Mouse (Mus musculus) common myeloid progenitor, adult 5-6 weeks (primary cell): ENCODE measurements around the gene Gm28044. TPM values are rescaled to one million over a fixed set of nuclear protein-coding genes. Genes with fewer than 3 reads are reported as not detected.

Experiments used
- total RNA-seq: library from RNA; stranded (forward); fragments of 200-1000, 187-1606 nt; gene quantifications from 2 replicates; pipeline ENCODE4 v1.2.3, GENCODE M21; 2017

The Gm28044 gene
- total RNA-seq, 1 experiment from 2014 or later: 8.2 TPM

Other genes starting within 250 kb of the Gm28044 start
- gene Rslcan18, start 244.3 kb downstream of the Gm28044 start, total RNA-seq: 2.8 TPM in 1 of 2 replicates, not detected in the other
- gene Zfp759, start 238.9 kb downstream of the Gm28044 start, total RNA-seq: 6.4 and 7.2 TPM in 2 replicates
- 10.5 and 15.2 TPM in 2 replicates for gene Rsl1, start 187.4 kb downstream of the Gm28044 start, total RNA-seq
- gene Zfp455, start 166.0 kb downstream of the Gm28044 start, total RNA-seq: 3.2 and 7.8 TPM in 2 replicates
- gene Zfp458, start 82.1 kb downstream of the Gm28044 start, total RNA-seq: 3.8 and 7.9 TPM in 2 replicates
- gene Zfp457, start 54.1 kb downstream of the Gm28044 start, total RNA-seq: 2.0 and 2.6 TPM in 2 replicates
- gene Zfp595, start 28.0 kb downstream of the Gm28044 start, total RNA-seq: 5.1 and 10.4 TPM in 2 replicates
- 8.7 and 9.1 TPM in 2 replicates for gene Zfp953, start 69 bp upstream of the Gm28044 start, total RNA-seq
- gene Gm28041, start 15.2 kb upstream of the Gm28044 start, total RNA-seq: 4.4 TPM in 1 of 2 replicates, not detected in the other
- 4.3 and 4.4 TPM in 2 replicates for gene Zfp456, start 15.3 kb upstream of the Gm28044 start, total RNA-seq
- 5.3 and 6.3 TPM in 2 replicates for gene Zfp429, start 39.3 kb upstream of the Gm28044 start, total RNA-seq
- 1.2 and 6.1 TPM in 2 replicates for gene Zfp459, start 60.9 kb upstream of the Gm28044 start, total RNA-seq
- 13.8 and 14.0 TPM in 2 replicates for gene Zfp874a, start 91.1 kb upstream of the Gm28044 start, total RNA-seq
- gene Zfp874b, start 123.7 kb upstream of the Gm28044 start, total RNA-seq: 10.3 and 15.4 TPM in 2 replicates
- gene Zfp58, start 140.0 kb upstream of the Gm28044 start, total RNA-seq: 7.9 and 8.4 TPM in 2 replicates
- not detected in 2 replicates for gene Gm26965, start 165.6 kb upstream of the Gm28044 start, total RNA-seq
- gene Zfp87, start 165.6 kb upstream of the Gm28044 start, total RNA-seq: 16.8 and 17.2 TPM in 2 replicates
- gene Zfp748, start 193.3 kb upstream of the Gm28044 start, total RNA-seq: 12.3 and 13.6 TPM in 2 replicates
- gene Zfp729b, start 249.2 kb upstream of the Gm28044 start, total RNA-seq: 27.2 and 27.6 TPM in 2 replicates